Mouse (Mus musculus) embryonic fibroblast, embryonic 13.5 days (primary cell): ENCODE data around the gene Eci2.

Experiments
- CTCF ChIP-seq: IDR thresholded peaks from 2 replicates; pipeline ENCODE4 v1.5.1; 2011; ENCODE audit warnings: mild to moderate bottlenecking, control low read depth, low read length, moderate library complexity, borderline replicate concordance; ENCODE audit not compliant: insufficient read depth
- POLR2A ChIP-seq: IDR thresholded peaks from 2 replicates; pipeline ENCODE4 v1.6.1; 2011; ENCODE audit warnings: low read depth, mild to moderate bottlenecking, control low read depth, low read length, moderate library complexity

- no peak for TF ChIP-seq CTCF
- no peak for TF ChIP-seq POLR2A
Observed at GRCm38 (mm10) chr13:34993085-34993484, 33.8 kb downstream of the Eci2 start.
